Mouse (Mus musculus): ENCODE results near the gene Copz1.

- TF ChIP-seq CTCF (IDR thresholded peaks at IDR 0.05; ENCODE audit: low read depth) (peak; percentile 41), EP300 (IDR thresholded peaks at IDR 0.05; ENCODE audit: low read depth) (no peak)
These were observed 35.8 kb downstream of the Copz1 start for GRCm38 (mm10) chr15:103308056-103308875.
